Mouse (Mus musculus) liver, postnatal 0 days (tissue): ENCODE data around the gene Klhl26.

Experiments
- CTCF ChIP-seq: sonication (generic); IDR thresholded peaks from 2 replicates; pipeline ENCODE4 v1.5.1; 2016; ENCODE audit warnings: antibody characterized with exemption, low read depth
- EP300 ChIP-seq: IDR thresholded peaks from 2 replicates; pipeline ENCODE4 v1.6.1; 2016; ENCODE audit warnings: antibody characterized with exemption, low read depth, mild to moderate bottlenecking

DNA sequence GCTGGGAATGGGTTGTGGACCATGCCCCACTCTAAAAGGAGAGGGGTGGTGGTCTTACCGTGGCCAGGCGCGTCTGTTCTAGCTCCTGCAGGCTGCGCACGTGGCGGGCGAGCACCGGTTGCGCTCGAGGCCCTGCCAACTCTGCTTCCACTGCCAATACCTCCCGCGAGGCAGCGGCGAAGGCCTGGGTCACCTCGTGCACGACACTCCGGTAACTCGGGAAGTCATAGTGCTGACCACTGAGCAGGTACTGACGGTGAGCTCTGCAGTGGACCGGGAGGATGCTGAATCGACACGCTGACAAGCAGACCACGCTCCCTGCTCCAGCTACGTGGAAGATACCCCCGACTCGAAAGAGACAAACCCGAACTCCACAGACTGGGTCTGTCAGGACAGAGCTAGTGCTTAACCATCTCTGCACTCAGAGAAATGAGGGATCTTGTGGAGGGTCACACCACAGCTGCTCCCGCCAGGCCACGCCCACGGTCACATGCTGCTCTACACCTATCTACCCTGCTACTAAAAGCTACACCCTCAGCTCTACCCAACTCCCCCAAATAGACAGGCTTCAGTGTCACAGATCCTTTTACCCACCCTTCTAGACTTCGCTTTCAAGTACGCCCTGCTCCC lies 29.0 kb upstream of the Klhl26 start:
- TF ChIP-seq CTCF: no peak
- TF ChIP-seq EP300: no peak
